Mouse (Mus musculus): ENCODE measurements around the gene Shc3. TPM values are rescaled to one million over a fixed set of nuclear protein-coding genes. Genes with fewer than 3 reads are reported as not detected.
A peak's percentile ranks its signal among the peaks of the same experiment; 100 is the strongest.

Shc3 gene
- polyA plus RNA-seq, 1 experiment: 0.16 TPM

- no peaks in the 10 kb centered on the region for H3K36me3 ChIP-seq (ENCODE audit: control insufficient read depth, insufficient read depth)
Observed at GRCm38 (mm10) chr13:51553343-51553742, 15.9 kb downstream of the Shc3 start.

GRCm38 (mm10) chr13:51552233-51552632, 17.0 kb downstream of the Shc3 start:
- H3K79me3 ChIP-seq (ENCODE audit: low read depth): no peaks in the 10 kb centered on the region
- no peak overlapping the region for H3K4me3 ChIP-seq (ENCODE audit: insufficient read depth, poor library complexity, severe bottlenecking)
- no peak for TF ChIP-seq MYOD1 (IDR thresholded peaks at IDR 0.05; ENCODE audit: control insufficient read depth, insufficient read length, low read depth)
- no peak for TF ChIP-seq MAX (IDR thresholded peaks at IDR 0.05)
- no peak for TF ChIP-seq CEBPB (IDR thresholded peaks at IDR 0.05; ENCODE audit: low read depth)
- no peak for TF ChIP-seq CTCF (IDR thresholded peaks at IDR 0.05; ENCODE audit: control insufficient read depth, insufficient read depth, insufficient read length)
- TF ChIP-seq MYOG (IDR thresholded peaks at IDR 0.05; ENCODE audit: control insufficient read depth, extremely low read depth, insufficient read length): no peak
- TF ChIP-seq USF1 (IDR thresholded peaks at IDR 0.05; ENCODE audit: low read depth): no peak
- no peak for TF ChIP-seq FOSL1 (IDR thresholded peaks at IDR 0.05; ENCODE audit: insufficient read depth, low read length, poor library complexity, severe bottlenecking)
- no peak overlapping the region for H3ac ChIP-seq (ENCODE audit: control insufficient read depth, insufficient read length, low read depth)
- no peaks in the 10 kb centered on the region for H3K79me2 ChIP-seq (ENCODE audit: control insufficient read depth, insufficient read depth)
- H3K27me3 ChIP-seq (ENCODE audit: control insufficient read depth, insufficient read depth, insufficient read length): peaks cover 39% of the 10 kb centered on the region
- no peaks in the 10 kb centered on the region for H3K36me3 ChIP-seq (ENCODE audit: control insufficient read depth, insufficient read depth)

More at GRCm38 (mm10) chr13:51553343-51553742, 15.9 kb downstream of the Shc3 start:
- no peaks in the 10 kb centered on the region for H3K79me3 ChIP-seq (ENCODE audit: low read depth)
- H3K4me3 ChIP-seq (ENCODE audit: insufficient read depth, poor library complexity, severe bottlenecking): no peak overlapping the region
- H3K79me2 ChIP-seq (ENCODE audit: control insufficient read depth, insufficient read depth): no peaks in the 10 kb centered on the region
- TF ChIP-seq MYOG (IDR thresholded peaks at IDR 0.05; ENCODE audit: control insufficient read depth, extremely low read depth, insufficient read length) (no peak), CEBPB (IDR thresholded peaks at IDR 0.05; ENCODE audit: low read depth) (no peak), CTCF (IDR thresholded peaks at IDR 0.05; ENCODE audit: control insufficient read depth, insufficient read depth, insufficient read length) (no peak), FOSL1 (IDR thresholded peaks at IDR 0.05; ENCODE audit: insufficient read depth, low read length, poor library complexity, severe bottlenecking) (no peak), MYOD1 (IDR thresholded peaks at IDR 0.05; ENCODE audit: control insufficient read depth, insufficient read length, low read depth) (no peak), USF1 (IDR thresholded peaks at IDR 0.05; ENCODE audit: low read depth) (no peak), MAX (IDR thresholded peaks at IDR 0.05) (no peak)
- no peak overlapping the region for H3ac ChIP-seq (ENCODE audit: control insufficient read depth, insufficient read length, low read depth)
- peaks cover 36% of the 10 kb centered on the region for H3K27me3 ChIP-seq (ENCODE audit: control insufficient read depth, insufficient read depth, insufficient read length)

DNA sequence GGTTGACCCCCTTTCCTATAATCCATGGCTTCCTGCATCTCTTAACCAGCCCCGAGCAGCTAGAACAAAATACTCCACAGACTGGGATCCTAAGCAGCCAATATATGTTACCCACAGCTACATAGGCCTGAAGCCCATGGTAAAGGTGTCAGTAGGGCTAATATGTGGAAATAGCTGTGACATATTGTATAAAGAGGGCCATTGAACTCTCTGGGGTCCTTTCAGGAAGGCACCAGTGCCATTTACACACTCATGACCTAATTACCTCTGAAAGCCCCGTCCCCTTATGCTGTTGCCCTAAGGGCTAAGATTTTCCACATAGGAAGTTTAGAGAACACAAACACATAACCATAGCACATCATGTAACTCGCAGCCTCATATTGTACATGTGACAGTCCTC, 17.4 kb downstream of the Shc3 start:
- peaks cover 40% of the 10 kb centered on the region for H3K27me3 ChIP-seq (ENCODE audit: control insufficient read depth, insufficient read depth, insufficient read length)
- H3K79me3 ChIP-seq (ENCODE audit: low read depth): no peaks in the 10 kb centered on the region
- H3K36me3 ChIP-seq (ENCODE audit: control insufficient read depth, insufficient read depth): no peaks in the 10 kb centered on the region
- no peak for TF ChIP-seq MYOD1 (IDR thresholded peaks at IDR 0.05; ENCODE audit: control insufficient read depth, insufficient read length, low read depth)
- TF ChIP-seq CEBPB (IDR thresholded peaks at IDR 0.05; ENCODE audit: low read depth): no peak
- TF ChIP-seq USF1 (IDR thresholded peaks at IDR 0.05; ENCODE audit: low read depth): no peak
- no peak for TF ChIP-seq MYOG (IDR thresholded peaks at IDR 0.05; ENCODE audit: control insufficient read depth, extremely low read depth, insufficient read length)
- no peak for TF ChIP-seq MAX (IDR thresholded peaks at IDR 0.05)
- TF ChIP-seq CTCF (IDR thresholded peaks at IDR 0.05; ENCODE audit: control insufficient read depth, insufficient read depth, insufficient read length): no peak
- no peaks in the 10 kb centered on the region for H3K79me2 ChIP-seq (ENCODE audit: control insufficient read depth, insufficient read depth)
- H3ac ChIP-seq (ENCODE audit: control insufficient read depth, insufficient read length, low read depth): no peak overlapping the region
- H3K4me3 ChIP-seq (ENCODE audit: insufficient read depth, poor library complexity, severe bottlenecking): no peak overlapping the region

GRCm38 (mm10) chr13:51539816-51540215, 29.4 kb downstream of the Shc3 start:
- no peak overlapping the region for H3K4me3 ChIP-seq (ENCODE audit: insufficient read depth, poor library complexity, severe bottlenecking)
- H3K79me3 ChIP-seq (ENCODE audit: low read depth): no peaks in the 10 kb centered on the region
- no peaks in the 10 kb centered on the region for H3K36me3 ChIP-seq (ENCODE audit: control insufficient read depth, insufficient read depth)
- H3K79me2 ChIP-seq (ENCODE audit: control insufficient read depth, insufficient read depth): no peaks in the 10 kb centered on the region
- H3K27me3 ChIP-seq (ENCODE audit: control insufficient read depth, insufficient read depth, insufficient read length): peaks cover 11% of the 10 kb centered on the region
- no peak overlapping the region for H3ac ChIP-seq (ENCODE audit: control insufficient read depth, insufficient read length, low read depth)
- TF ChIP-seq CEBPB (IDR thresholded peaks at IDR 0.05; ENCODE audit: low read depth) (no peak), MAX (IDR thresholded peaks at IDR 0.05) (no peak), FOSL1 (IDR thresholded peaks at IDR 0.05; ENCODE audit: insufficient read depth, low read length, poor library complexity, severe bottlenecking) (no peak), USF1 (IDR thresholded peaks at IDR 0.05; ENCODE audit: low read depth) (no peak)

DNA sequence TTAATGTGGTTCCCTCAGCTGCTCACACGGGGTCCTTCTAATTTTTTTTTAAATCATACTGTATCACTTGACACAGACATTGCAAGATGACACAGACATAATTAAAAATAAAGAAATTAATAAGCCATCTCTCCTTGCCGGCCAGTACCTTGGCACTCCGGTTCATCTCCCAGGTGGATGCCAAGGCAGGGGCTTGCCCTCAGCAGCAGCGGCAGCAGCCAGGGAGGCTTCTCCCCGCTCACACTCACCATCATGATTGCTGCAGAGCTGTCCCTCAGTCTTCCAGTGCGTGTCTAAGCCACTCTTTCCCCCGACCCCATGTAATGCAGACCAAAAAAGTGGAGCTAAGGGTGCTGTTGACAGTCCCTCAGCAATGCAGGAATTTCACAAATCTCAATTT, 33.9 kb downstream of the Shc3 start:
- Histone ChIP-seq H3K79me2 (ENCODE audit: control insufficient read depth, insufficient read depth) (no peaks in the 10 kb centered on the region), H3K4me3 (ENCODE audit: insufficient read depth, poor library complexity, severe bottlenecking) (no peak overlapping the region), H3K27me3 (ENCODE audit: control insufficient read depth, insufficient read depth, insufficient read length) (peaks cover 21% of the 10 kb centered on the region), H3K36me3 (ENCODE audit: control insufficient read depth, insufficient read depth) (no peaks in the 10 kb centered on the region), H3ac (ENCODE audit: control insufficient read depth, insufficient read length, low read depth) (no peak overlapping the region), H3K79me3 (ENCODE audit: low read depth) (no peaks in the 10 kb centered on the region)
- TF ChIP-seq MYOD1 (IDR thresholded peaks at IDR 0.05; ENCODE audit: control insufficient read depth, insufficient read length, low read depth) (no peak), MYOG (IDR thresholded peaks at IDR 0.05; ENCODE audit: control insufficient read depth, extremely low read depth, insufficient read length) (no peak), CTCF (IDR thresholded peaks at IDR 0.05; ENCODE audit: control insufficient read depth, insufficient read depth, insufficient read length) (no peak)

GRCm38 (mm10) chr13:51526480-51526879, 42.7 kb downstream of the Shc3 start:
- TF ChIP-seq USF1 (IDR thresholded peaks at IDR 0.05; ENCODE audit: low read depth) (peak; percentile 83), FOSL1 (IDR thresholded peaks at IDR 0.05; ENCODE audit: insufficient read depth, low read length, poor library complexity, severe bottlenecking) (peak; percentile 23), MYOD1 (IDR thresholded peaks at IDR 0.05; ENCODE audit: control insufficient read depth, insufficient read length, low read depth) (no peak), MYOG (IDR thresholded peaks at IDR 0.05; ENCODE audit: control insufficient read depth, extremely low read depth, insufficient read length) (no peak), MAX (IDR thresholded peaks at IDR 0.05) (peak; percentile 86)
- Histone ChIP-seq H3K4me3 (ENCODE audit: insufficient read depth, poor library complexity, severe bottlenecking) (no peak overlapping the region), H3K36me3 (ENCODE audit: control insufficient read depth, insufficient read depth) (no peaks in the 10 kb centered on the region)

More at GRCm38 (mm10) chr13:51526480-51526879, 42.7 kb downstream of the Shc3 start:
- Histone ChIP-seq H3K27me3 (ENCODE audit: control insufficient read depth, insufficient read depth, insufficient read length) (peaks cover 21% of the 10 kb centered on the region), H3ac (ENCODE audit: control insufficient read depth, insufficient read length, low read depth) (no peak overlapping the region), H3K79me3 (ENCODE audit: low read depth) (no peaks in the 10 kb centered on the region), H3K79me2 (ENCODE audit: control insufficient read depth, insufficient read depth) (no peaks in the 10 kb centered on the region)

All from C2C12 (cell line).